Mouse (Mus musculus): Measurements from ENCODE around the gene Myo15b. TPM values are rescaled to one million over a fixed set of nuclear protein-coding genes. Genes with fewer than 3 reads are reported as not detected.
A peak's percentile ranks its signal among the peaks of the same experiment; 100 is the strongest.

The Myo15b gene
- polyA plus RNA-seq, 1 experiment from 2014 or later: 0.10 TPM

- Histone ChIP-seq H3K9ac (no peak overlapping the region), H3K4me2 (no peak overlapping the region), H3K27ac (replicated peaks) (no peak overlapping the region), H3K27me3 (peaks cover 30% of the 10 kb centered on the region), H3K4me1 (replicated peaks) (peaks cover 8% of the 10 kb centered on the region), H3K36me3 (no peaks in the 10 kb centered on the region), H3K4me3 (no peak overlapping the region), H3K9me3 (no peaks in the 10 kb centered on the region)
- 24% methylated on average over 5 of the region's 5 CpGs for WGBS
- ATAC-seq (ENCODE audit: low read depth): no peak
These were observed 22.8 kb downstream of the Myo15b start for GRCm38 (mm10) chr11:115881002-115881401.

GRCm38 (mm10) chr11:115883251-115883650 lies 25.0 kb downstream of the Myo15b start:
- no peak for ATAC-seq (ENCODE audit: low read depth)
- peaks cover 30% of the 10 kb centered on the region for H3K27me3 ChIP-seq
- no peak overlapping the region for H3K27ac ChIP-seq (replicated peaks)
- H3K4me2 ChIP-seq: 0 out of 2 replicates have a peak overlapping the region, but pooled peaks have one; percentile 20
- 13% methylated on average over 14 of the region's 17 CpGs for WGBS
- no peak overlapping the region for H3K4me3 ChIP-seq
- H3K9ac ChIP-seq: no peak overlapping the region
- H3K4me1 ChIP-seq (replicated peaks): peaks cover 8% of the 10 kb centered on the region
- no peaks in the 10 kb centered on the region for H3K9me3 ChIP-seq
- no peaks in the 10 kb centered on the region for H3K36me3 ChIP-seq

GRCm38 (mm10) chr11:115884361-115884760 lies 26.2 kb downstream of the Myo15b start:
- Histone ChIP-seq H3K27ac (replicated peaks) (no peak overlapping the region), H3K4me3 (no peak overlapping the region), H3K27me3 (peaks cover 30% of the 10 kb centered on the region), H3K9ac (no peak overlapping the region), H3K9me3 (no peaks in the 10 kb centered on the region), H3K4me1 (replicated peaks) (peaks cover 8% of the 10 kb centered on the region), H3K36me3 (no peaks in the 10 kb centered on the region), H3K4me2 (no peak overlapping the region)
- ATAC-seq (ENCODE audit: low read depth): no peak
- 90% methylated on average over 3 of the region's 3 CpGs for WGBS

- 75% methylated on average over 11 of the region's 11 CpGs for WGBS
- no peak for ATAC-seq (ENCODE audit: low read depth)
- Histone ChIP-seq H3K9ac (no peak overlapping the region), H3K27ac (replicated peaks) (no peak overlapping the region), H3K4me2 (no peak overlapping the region), H3K4me3 (no peak overlapping the region), H3K4me1 (replicated peaks) (peaks cover 8% of the 10 kb centered on the region), H3K36me3 (no peaks in the 10 kb centered on the region), H3K9me3 (no peaks in the 10 kb centered on the region), H3K27me3 (peaks cover 30% of the 10 kb centered on the region)
These were observed 27.1 kb downstream of the Myo15b start for GRCm38 (mm10) chr11:115885281-115885680.

- Histone ChIP-seq H3K4me2 (no peak overlapping the region), H3K9me3 (no peaks in the 10 kb centered on the region), H3K36me3 (no peaks in the 10 kb centered on the region), H3K4me3 (no peak overlapping the region), H3K27ac (replicated peaks) (no peak overlapping the region), H3K27me3 (peaks cover 30% of the 10 kb centered on the region), H3K9ac (no peak overlapping the region), H3K4me1 (replicated peaks) (peaks cover 8% of the 10 kb centered on the region)
- no peak for ATAC-seq (ENCODE audit: low read depth)
- 91% methylated on average over 11 of the region's 11 CpGs for WGBS
These were observed 28.2 kb downstream of the Myo15b start for GRCm38 (mm10) chr11:115886446-115886845.

- Histone ChIP-seq H3K4me3 (no peak overlapping the region), H3K27ac (replicated peaks) (0 out of 2 replicates have a peak overlapping the region, but pooled peaks have one; percentile 13), H3K4me2 (no peak overlapping the region), H3K9me3 (no peaks in the 10 kb centered on the region), H3K36me3 (peaks cover 9% of the 10 kb centered on the region; the same call in 1 of the 2 replicates), H3K4me1 (replicated peaks) (peaks cover 7% of the 10 kb centered on the region), H3K9ac (0 out of 2 replicates have a peak overlapping the region, but pooled peaks have one; percentile 22), H3K27me3 (peaks cover 15% of the 10 kb centered on the region)
- no peak for ATAC-seq (ENCODE audit: low read depth)
- 78% methylated on average over 5 of the region's 5 CpGs for WGBS
These were observed 29.8 kb downstream of the Myo15b start for GRCm38 (mm10) chr11:115888020-115888419.

GRCm38 (mm10) chr11:115889159-115889558 lies 31.0 kb downstream of the Myo15b start:
- Histone ChIP-seq H3K4me2 (no peak overlapping the region), H3K27ac (replicated peaks) (no peak overlapping the region), H3K9me3 (no peaks in the 10 kb centered on the region), H3K4me3 (no peak overlapping the region), H3K9ac (no peak overlapping the region), H3K36me3 (peaks cover 20% of the 10 kb centered on the region), H3K27me3 (peaks cover 4% of the 10 kb centered on the region), H3K4me1 (replicated peaks) (no peaks in the 10 kb centered on the region)
- 86% methylated on average over 6 of the region's 6 CpGs for WGBS
- no peak for ATAC-seq (ENCODE audit: low read depth)

GRCm38 (mm10) chr11:115892213-115892612 lies 34.0 kb downstream of the Myo15b start:
- 64% methylated on average over 6 of the region's 6 CpGs for WGBS
- H3K9me3 ChIP-seq: no peaks in the 10 kb centered on the region
- no peak for ATAC-seq (ENCODE audit: low read depth)
- H3K9ac ChIP-seq: no peak overlapping the region
- H3K27me3 ChIP-seq: no peaks in the 10 kb centered on the region
- no peak overlapping the region for H3K27ac ChIP-seq (replicated peaks)
- H3K36me3 ChIP-seq: peaks cover 49% of the 10 kb centered on the region
- no peak overlapping the region for H3K4me3 ChIP-seq
- H3K4me2 ChIP-seq: no peak overlapping the region
- no peaks in the 10 kb centered on the region for H3K4me1 ChIP-seq (replicated peaks)

- H3K4me1 ChIP-seq (replicated peaks): no peaks in the 10 kb centered on the region
- H3K9ac ChIP-seq: no peak overlapping the region
- no peak overlapping the region for H3K4me3 ChIP-seq
- ATAC-seq (ENCODE audit: low read depth): no peak
- no peaks in the 10 kb centered on the region for H3K9me3 ChIP-seq
- H3K4me2 ChIP-seq: no peak overlapping the region
- 84% methylated on average over 9 of the region's 9 CpGs for WGBS
- H3K27ac ChIP-seq (replicated peaks): no peak overlapping the region
- H3K36me3 ChIP-seq: peaks cover 54% of the 10 kb centered on the region
- H3K27me3 ChIP-seq: no peaks in the 10 kb centered on the region
These were observed 34.9 kb downstream of the Myo15b start for GRCm38 (mm10) chr11:115893071-115893470.

GRCm38 (mm10) chr11:115894755-115895520 lies 36.7 kb downstream of the Myo15b start:
- Histone ChIP-seq H3K27ac (replicated peaks) (no peak overlapping the region), H3K27me3 (no peaks in the 10 kb centered on the region), H3K4me3 (no peak overlapping the region), H3K4me1 (replicated peaks) (peaks cover 10% of the 10 kb centered on the region), H3K36me3 (peaks cover 54% of the 10 kb centered on the region), H3K9ac (no peak overlapping the region), H3K9me3 (no peaks in the 10 kb centered on the region), H3K4me2 (no peak overlapping the region)
- 72% methylated on average over 14 of the region's 14 CpGs for WGBS
- no peak for ATAC-seq (ENCODE audit: low read depth)

GRCm38 (mm10) chr11:115898446-115898845 lies 40.2 kb downstream of the Myo15b start:
- Histone ChIP-seq H3K27ac (replicated peaks) (no peak overlapping the region), H3K9ac (no peak overlapping the region), H3K36me3 (peaks cover 41% of the 10 kb centered on the region), H3K4me1 (replicated peaks) (peaks cover 30% of the 10 kb centered on the region), H3K4me3 (no peak overlapping the region), H3K9me3 (no peaks in the 10 kb centered on the region), H3K4me2 (no peak overlapping the region), H3K27me3 (no peaks in the 10 kb centered on the region)
- ATAC-seq (ENCODE audit: low read depth): no peak
- WGBS: 77% methylated on average over 7 of the region's 7 CpGs

GRCm38 (mm10) chr11:115898886-115899285 lies 40.7 kb downstream of the Myo15b start:
- Histone ChIP-seq H3K9me3 (no peaks in the 10 kb centered on the region), H3K9ac (no peak overlapping the region), H3K27me3 (no peaks in the 10 kb centered on the region), H3K36me3 (peaks cover 36% of the 10 kb centered on the region), H3K4me3 (no peak overlapping the region), H3K4me1 (replicated peaks) (peaks cover 35% of the 10 kb centered on the region), H3K4me2 (no peak overlapping the region), H3K27ac (replicated peaks) (no peak overlapping the region)
- 13% methylated on average over 4 of the region's 4 CpGs for WGBS
- ATAC-seq (ENCODE audit: low read depth): no peak
